Mouse (Mus musculus) kidney, embryonic 16.5 days (tissue): ENCODE data around the gene Ascc2. TPM values are rescaled to one million over a fixed set of nuclear protein-coding genes. Genes with fewer than 3 reads are reported as not detected.

Experiments
- ATAC-seq: fragments of 200-750 bp; cut with Nextera tagmentation; 2 replicates; pipeline ENCODE4 v1.8.0; 2017; ENCODE audit warnings: moderate TSS enrichment; ENCODE audit not compliant: low FRiP score, low TSS enrichment
- H3K27ac ChIP-seq: fragments of 300-500 bp; sonication (generic); 2 replicates; pipeline ENCODE4 v1.5.1; 2014; ENCODE audit warnings: low read length
- H3K27me3 ChIP-seq: fragments of 300-500 bp; sonication (generic); 2 replicates; pipeline ENCODE4 v1.6.1; 2014; ENCODE audit warnings: low read length, control low read depth, mixed read lengths; ENCODE audit not compliant: insufficient read depth
- H3K36me3 ChIP-seq: fragments of 300-500 bp; sonication (generic); 2 replicates; pipeline ENCODE4 v1.6.1; 2014; ENCODE audit warnings: low read length, control low read depth, mixed read lengths; ENCODE audit not compliant: insufficient read depth
- H3K4me1 ChIP-seq: fragments of 300-500 bp; sonication (generic); 2 replicates; pipeline ENCODE4 v1.6.1; 2014; ENCODE audit warnings: low read length, control low read depth, mixed read lengths; ENCODE audit not compliant: insufficient read depth
- H3K4me2 ChIP-seq: fragments of 300-500 bp; sonication (generic); replicated peaks from 2 replicates; pipeline ENCODE4 v1.6.1; 2014; ENCODE audit warnings: low read depth, low read length
- H3K4me3 ChIP-seq: fragments of 300-500 bp; sonication (generic); 2 replicates; pipeline ENCODE4 v1.5.1; 2014; ENCODE audit warnings: mild to moderate bottlenecking, low read length
- H3K9ac ChIP-seq: fragments of 300-500 bp; sonication (generic); replicated peaks from 2 replicates; pipeline ENCODE4 v1.6.1; 2014; ENCODE audit warnings: low read length
- H3K9me3 ChIP-seq: fragments of 300-500 bp; sonication (generic); 2 replicates; pipeline ENCODE4 v1.6.1; 2016; ENCODE audit warnings: low read length, control low read depth
- WGBS: fragments of 180-500 bp; shearing (Covaris S2); extraction: QIAGEN DNeasy Blood & Tissue Kit; methylation state at CpG from one replicate; pipeline ENCODE4 v1.1.7; 2014; 5-methylcytosine and 5-hydroxymethylcytosine counted together
- polyA plus RNA-seq: library from polyadenylated mRNA; unstranded; fragments of >200 nt; fragmentation: Nextera tagmentation; extraction: Ambion mirVana; gene quantifications from 2 replicates; pipeline ENCODE4 v1.2.1, GENCODE M21; 2015

Gene Ascc2
- polyA plus RNA-seq, 1 experiment from 2014 or later = 33.4 TPM

DNA sequence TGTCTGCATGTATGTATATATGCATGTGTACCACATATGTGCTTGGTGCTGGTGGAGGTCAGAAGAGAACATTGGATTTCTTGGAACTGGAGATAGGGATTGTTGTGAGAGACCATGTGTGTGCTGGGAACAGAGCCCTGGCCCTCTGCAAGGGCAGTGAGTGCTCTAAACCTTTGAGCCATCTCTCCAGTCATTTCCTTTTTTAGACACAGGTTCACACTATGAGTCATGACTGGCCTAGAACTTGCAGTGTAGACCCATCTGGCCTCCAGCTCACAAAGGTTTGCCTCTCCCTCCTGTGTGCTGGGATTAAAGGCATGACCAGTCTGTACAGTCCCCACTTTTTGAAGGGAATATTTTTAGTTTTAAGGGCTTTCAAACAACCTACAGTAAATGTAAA, 75.3 kb downstream of the Ascc2 start:
- Histone ChIP-seq H3K9ac (no peak overlapping the region), H3K4me3 (no peak overlapping the region), H3K4me1 (no peaks in the 10 kb centered on the region), H3K27ac (no peak overlapping the region), H3K9me3 (no peaks in the 10 kb centered on the region), H3K27me3 (no peaks in the 10 kb centered on the region), H3K36me3 (no peaks in the 10 kb centered on the region), H3K4me2 (no peak overlapping the region)
- ATAC-seq = no peak

DNA sequence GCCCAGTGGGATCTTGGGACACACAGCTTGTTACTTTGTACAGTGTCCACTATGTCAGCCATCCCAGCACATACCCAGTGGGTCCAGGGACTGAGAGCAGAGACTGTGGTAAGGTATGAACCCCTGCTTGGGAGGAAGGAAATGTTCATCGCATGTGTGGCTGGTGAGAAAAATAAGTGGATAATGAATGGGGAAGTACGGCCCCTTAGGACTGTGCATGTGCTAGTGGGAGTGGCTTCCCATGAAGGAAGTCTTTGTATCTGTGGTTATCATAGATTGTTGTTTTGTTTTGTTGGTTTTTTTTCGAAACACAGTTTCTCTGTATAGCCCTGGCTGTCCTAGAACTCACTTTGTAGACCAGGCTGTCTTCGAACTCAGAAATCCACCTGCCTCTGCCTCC, 77.2 kb downstream of the Ascc2 start:
- Histone ChIP-seq H3K4me3 (no peak overlapping the region), H3K4me1 (no peaks in the 10 kb centered on the region), H3K9me3 (no peaks in the 10 kb centered on the region), H3K4me2 (no peak overlapping the region), H3K27ac (no peak overlapping the region), H3K36me3 (no peaks in the 10 kb centered on the region), H3K9ac (no peak overlapping the region), H3K27me3 (no peaks in the 10 kb centered on the region)
- no peak for ATAC-seq
- WGBS = 83% methylated on average over 4 of the region's 4 CpGs

DNA sequence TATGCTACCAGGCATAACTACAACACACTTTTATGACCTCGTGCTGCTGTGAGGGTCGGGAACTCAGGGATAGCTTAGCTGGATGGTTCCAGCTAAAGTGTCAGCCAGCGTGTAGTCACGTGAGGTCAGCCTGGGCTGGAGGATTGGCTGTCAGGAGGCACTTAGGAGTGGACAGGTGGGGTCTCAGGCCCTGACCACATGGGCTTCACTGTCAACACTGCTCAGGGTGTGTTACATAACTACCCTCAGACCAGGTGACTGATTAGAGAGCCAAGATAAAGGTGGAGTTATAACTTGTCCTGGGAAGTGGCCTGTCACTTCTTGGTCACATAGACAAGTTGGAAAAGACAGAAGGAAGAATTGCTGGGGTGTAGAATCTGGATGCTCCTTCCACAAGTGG, 78.0 kb downstream of the Ascc2 start:
- Histone ChIP-seq H3K9me3 (no peaks in the 10 kb centered on the region), H3K4me1 (no peaks in the 10 kb centered on the region), H3K4me3 (no peak overlapping the region), H3K4me2 (no peak overlapping the region), H3K9ac (no peak overlapping the region), H3K36me3 (no peaks in the 10 kb centered on the region), H3K27ac (no peak overlapping the region), H3K27me3 (no peaks in the 10 kb centered on the region)
- no peak for ATAC-seq
- WGBS = 73% methylated on average over 4 of the region's 4 CpGs

DNA sequence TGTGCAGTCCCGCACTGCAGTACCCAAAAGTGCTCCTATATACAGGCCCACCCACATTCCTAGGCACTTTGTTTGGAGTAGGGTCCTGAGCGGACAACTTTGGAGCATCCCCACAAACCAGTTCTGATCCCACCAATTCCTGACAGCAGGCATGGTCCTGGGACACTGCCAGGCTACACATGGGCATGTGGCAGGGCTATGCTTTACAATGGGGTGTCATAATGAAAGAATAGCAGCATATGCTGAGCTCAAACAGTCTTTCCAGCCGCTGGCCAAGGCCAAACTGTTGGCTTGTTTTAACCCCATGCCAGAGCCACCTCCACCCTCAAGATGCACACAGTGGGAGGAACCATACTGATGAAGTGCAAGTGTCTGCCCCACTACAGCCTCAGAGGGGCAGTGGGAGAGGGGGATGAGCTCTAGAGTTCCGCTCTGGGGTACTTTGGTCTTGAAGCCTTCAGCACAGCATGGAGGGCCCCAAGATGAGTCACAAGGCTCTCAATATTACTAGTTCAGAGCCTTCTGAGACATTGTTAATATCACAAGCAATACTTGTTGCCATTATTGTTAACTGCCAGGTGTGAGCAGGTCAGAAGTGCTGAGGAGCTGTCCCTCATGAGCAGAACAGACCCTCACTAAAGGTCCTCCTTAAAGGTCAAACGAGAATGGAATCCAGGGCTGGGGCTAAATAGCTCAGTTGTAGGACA, 79.1 kb downstream of the Ascc2 start:
- Histone ChIP-seq H3K4me1 (peaks cover 9% of the 10 kb centered on the region; the same call in 1 of the 2 replicates), H3K4me3 (no peak overlapping the region), H3K9ac (no peak overlapping the region), H3K9me3 (no peaks in the 10 kb centered on the region), H3K36me3 (no peaks in the 10 kb centered on the region), H3K27me3 (no peaks in the 10 kb centered on the region), H3K4me2 (no peak overlapping the region), H3K27ac (no peak overlapping the region)
- 88% methylated on average over 5 of the region's 5 CpGs for WGBS
- no peak for ATAC-seq

DNA sequence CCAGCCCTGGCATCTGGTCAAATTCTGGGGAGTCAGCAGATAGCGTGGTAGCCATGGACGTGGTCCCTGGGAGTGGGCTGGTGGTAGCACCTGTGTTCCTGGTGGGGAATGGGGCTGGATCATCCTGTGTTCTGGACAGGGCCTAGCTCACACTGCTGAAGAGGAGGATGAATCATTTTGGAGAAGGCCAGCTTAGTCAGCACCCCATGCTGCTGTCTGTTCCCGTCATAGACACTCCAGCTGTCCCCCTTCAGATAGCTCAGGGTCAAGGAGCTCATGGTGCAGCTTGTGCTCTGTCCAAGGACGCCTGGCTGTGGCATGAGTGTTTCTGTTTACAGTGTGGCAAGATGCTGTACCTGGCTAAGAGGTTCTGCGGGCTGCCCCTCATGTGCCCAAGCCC, 81.0 kb downstream of the Ascc2 start:
- no peak for ATAC-seq
- Histone ChIP-seq H3K36me3 (no peaks in the 10 kb centered on the region), H3K4me2 (no peak overlapping the region), H3K9me3 (no peaks in the 10 kb centered on the region), H3K27ac (no peak overlapping the region), H3K9ac (no peak overlapping the region), H3K27me3 (no peaks in the 10 kb centered on the region), H3K4me3 (no peak overlapping the region), H3K4me1 (peaks cover 9% of the 10 kb centered on the region; the same call in 1 of the 2 replicates)
- 74% methylated on average over 5 of the region's 5 CpGs for WGBS

DNA sequence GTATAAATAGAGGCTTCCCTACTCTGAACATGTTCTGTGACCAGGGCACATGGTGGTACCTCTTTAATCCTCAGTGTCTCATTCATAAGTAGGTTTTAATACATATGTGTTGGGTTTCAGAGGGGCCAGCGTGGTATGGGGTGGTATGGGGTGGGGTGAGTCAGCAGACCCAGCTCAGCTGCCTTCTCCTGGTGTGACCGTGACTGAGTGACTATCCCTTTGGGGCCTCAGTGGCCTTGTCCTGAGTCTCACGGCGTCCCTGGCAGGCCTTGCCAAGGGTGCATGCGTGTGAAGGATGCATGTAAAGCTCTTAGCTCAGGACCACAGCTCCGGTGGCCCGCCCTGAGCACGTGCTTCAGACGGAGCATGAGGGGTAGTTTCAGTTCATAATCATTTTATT, 82.4 kb downstream of the Ascc2 start:
- Histone ChIP-seq H3K4me1 (peaks cover 9% of the 10 kb centered on the region; the same call in 1 of the 2 replicates), H3K4me2 (no peak overlapping the region), H3K27me3 (no peaks in the 10 kb centered on the region), H3K4me3 (no peak overlapping the region), H3K36me3 (peaks cover 2% of the 10 kb centered on the region; the same call in 1 of the 2 replicates), H3K9me3 (no peaks in the 10 kb centered on the region), H3K9ac (no peak overlapping the region), H3K27ac (no peak overlapping the region)
- WGBS = 87% methylated on average over 9 of the region's 9 CpGs
- ATAC-seq = no peak

DNA sequence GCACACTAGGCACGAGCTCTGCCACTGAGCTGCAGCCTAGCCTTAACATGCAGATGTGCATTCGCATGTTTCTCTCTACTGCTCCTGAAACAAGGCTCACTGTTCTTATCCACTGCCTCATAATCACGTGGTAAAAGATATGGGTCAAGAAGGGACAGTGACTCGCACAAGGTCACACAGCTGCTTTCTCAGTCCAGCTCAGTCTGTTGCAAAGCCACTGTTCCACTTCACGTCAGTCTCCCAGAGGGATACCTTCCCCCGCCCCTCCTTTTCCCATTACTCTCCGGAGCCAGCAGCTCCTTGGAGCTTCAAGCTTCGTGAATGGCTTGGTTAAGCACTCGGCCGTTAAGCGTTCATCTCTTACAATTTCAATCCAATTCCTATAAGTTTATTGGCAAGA, 82.8 kb downstream of the Ascc2 start:
- no peak overlapping the region for H3K27ac ChIP-seq
- WGBS = 50% methylated on average over 11 of the region's 11 CpGs
- no peaks in the 10 kb centered on the region for H3K27me3 ChIP-seq
- no peak overlapping the region for H3K4me3 ChIP-seq
- no peaks in the 10 kb centered on the region for H3K9me3 ChIP-seq
- H3K9ac ChIP-seq = no peak overlapping the region
- peaks cover 9% of the 10 kb centered on the region; the same call in 1 of the 2 replicates for H3K4me1 ChIP-seq
- H3K4me2 ChIP-seq = no peak overlapping the region
- H3K36me3 ChIP-seq = peaks cover 6% of the 10 kb centered on the region; the same call in 1 of the 2 replicates
- ATAC-seq = no peak

DNA sequence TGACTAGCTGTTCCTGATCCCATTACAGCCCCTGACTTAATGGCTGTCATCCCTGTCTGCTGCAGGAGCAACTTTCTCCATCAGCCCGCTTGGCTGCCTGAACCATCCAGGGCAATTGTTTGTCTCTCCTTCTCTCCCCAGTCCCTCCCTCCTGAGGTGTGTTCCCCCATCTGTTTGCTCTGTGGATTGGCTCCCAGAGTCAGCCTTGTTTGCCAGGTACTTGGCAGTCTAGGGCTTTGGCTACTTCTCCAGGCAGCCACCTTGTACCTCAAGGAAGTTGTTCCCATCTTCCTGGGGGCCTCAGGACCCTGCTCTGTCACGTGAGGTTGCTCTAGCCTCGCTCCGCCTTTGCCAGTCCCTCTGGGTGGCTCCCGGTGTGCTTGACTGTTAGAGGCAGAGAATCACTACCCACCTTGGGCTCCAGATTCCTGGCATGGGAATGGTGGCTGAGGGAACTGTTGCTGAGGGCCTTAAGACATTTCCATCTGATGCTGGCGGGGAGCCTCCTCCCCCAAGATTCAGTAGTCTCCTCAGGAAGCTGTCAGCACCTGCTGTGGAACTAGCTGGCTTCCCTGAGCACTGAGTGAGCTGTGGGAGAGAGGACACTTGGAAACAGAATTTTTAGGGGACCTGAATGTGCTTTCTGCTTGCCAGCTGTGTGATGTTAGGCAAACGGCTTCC, 83.5 kb downstream of the Ascc2 start:
- WGBS = 45% methylated on average over 7 of the region's 7 CpGs
- ATAC-seq = no peak
- no peak overlapping the region for H3K4me2 ChIP-seq
- no peaks in the 10 kb centered on the region for H3K27me3 ChIP-seq
- H3K36me3 ChIP-seq = peaks cover 11% of the 10 kb centered on the region; the same call in 1 of the 2 replicates
- H3K4me3 ChIP-seq = no peak overlapping the region
- H3K4me1 ChIP-seq = peaks cover 9% of the 10 kb centered on the region; the same call in 1 of the 2 replicates
- H3K9me3 ChIP-seq = no peaks in the 10 kb centered on the region
- no peak overlapping the region for H3K27ac ChIP-seq
- no peak overlapping the region for H3K9ac ChIP-seq

DNA sequence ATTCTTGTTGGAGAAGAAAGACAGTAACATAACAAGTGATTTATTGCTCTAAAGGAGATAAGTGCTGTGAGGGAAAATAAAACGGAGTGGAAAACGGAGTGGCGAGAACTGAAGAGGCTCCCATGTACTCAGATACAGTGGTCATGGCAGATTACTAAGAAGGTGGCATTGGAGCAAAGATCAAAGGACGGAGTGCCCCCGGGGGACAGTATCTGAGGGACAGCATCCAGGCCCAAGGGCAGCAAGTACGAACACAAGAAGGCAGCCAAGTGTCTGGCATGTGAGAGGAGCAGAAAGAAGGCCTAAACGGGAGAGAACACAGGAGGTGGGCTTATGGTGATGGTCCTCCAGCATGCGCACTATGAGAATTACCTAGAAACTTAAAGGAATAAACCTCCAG, 84.2 kb downstream of the Ascc2 start:
- no peak overlapping the region for H3K9ac ChIP-seq
- H3K36me3 ChIP-seq = peaks cover 11% of the 10 kb centered on the region; the same call in 1 of the 2 replicates
- H3K27me3 ChIP-seq = no peaks in the 10 kb centered on the region
- H3K27ac ChIP-seq = no peak overlapping the region
- no peak overlapping the region for H3K4me3 ChIP-seq
- H3K4me2 ChIP-seq = no peak overlapping the region
- no peak for ATAC-seq
- WGBS = 60% methylated on average over 8 of the region's 8 CpGs
- H3K9me3 ChIP-seq = no peaks in the 10 kb centered on the region
- peaks cover 9% of the 10 kb centered on the region; the same call in 1 of the 2 replicates for H3K4me1 ChIP-seq

DNA sequence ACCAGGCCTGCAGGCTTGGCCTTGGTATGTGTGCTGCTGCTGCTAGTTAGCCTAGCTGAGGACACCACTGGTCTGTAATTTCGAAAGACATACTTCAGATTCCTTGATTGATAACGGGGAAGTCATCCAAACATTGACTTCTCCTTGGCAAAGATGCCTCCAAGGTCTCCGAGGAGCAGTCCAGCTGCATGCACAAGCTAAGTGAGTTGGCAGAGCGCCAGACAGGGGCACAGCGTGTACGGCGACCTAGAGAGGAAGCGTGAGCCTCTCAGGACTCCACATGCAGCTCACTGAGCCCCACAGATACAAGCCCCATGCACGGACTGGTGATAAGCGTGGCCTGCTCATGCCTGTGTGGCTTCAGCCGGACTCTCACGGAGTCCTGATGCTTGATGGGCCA, 92.1 kb downstream of the Ascc2 start:
- ATAC-seq = no peak
- H3K4me1 ChIP-seq = 0 out of 2 replicates have a peak, but pooled peaks cover 3% of the 10 kb centered on the region
- H3K36me3 ChIP-seq = peaks cover 11% of the 10 kb centered on the region; the same call in 1 of the 2 replicates
- H3K9ac ChIP-seq = no peak overlapping the region
- no peak overlapping the region for H3K4me2 ChIP-seq
- H3K9me3 ChIP-seq = no peaks in the 10 kb centered on the region
- no peak overlapping the region for H3K4me3 ChIP-seq
- H3K27me3 ChIP-seq = no peaks in the 10 kb centered on the region
- no peak overlapping the region for H3K27ac ChIP-seq
- 57% methylated on average over 12 of the region's 12 CpGs for WGBS
